Mouse (Mus musculus) brain, adult 2 months (tissue): Measurements from ENCODE around the gene Tfcp2.

ENCODE experiments used
- DNase-seq: peaks from one replicate; pipeline ENCODE4 v3.0.0; 2011; ENCODE audit warnings: low read depth, low spot score

The Tfcp2 gene

GRCm38 (mm10) chr15:100551326-100552307 is at the start of gene Tfcp2:
TSS of gene Tfcp2 (minus strand) at chr15:100552008.
- peak; percentile 99 for DNase-seq

GRCm38 (mm10) chr15:100600696-100601272 is 49.0 kb upstream of the Tfcp2 start:
- no peak for DNase-seq

- peak; percentile 94 for DNase-seq
Observed at GRCm38 (mm10) chr15:100600047-100600695, 48.4 kb upstream of the Tfcp2 start.

DNA sequence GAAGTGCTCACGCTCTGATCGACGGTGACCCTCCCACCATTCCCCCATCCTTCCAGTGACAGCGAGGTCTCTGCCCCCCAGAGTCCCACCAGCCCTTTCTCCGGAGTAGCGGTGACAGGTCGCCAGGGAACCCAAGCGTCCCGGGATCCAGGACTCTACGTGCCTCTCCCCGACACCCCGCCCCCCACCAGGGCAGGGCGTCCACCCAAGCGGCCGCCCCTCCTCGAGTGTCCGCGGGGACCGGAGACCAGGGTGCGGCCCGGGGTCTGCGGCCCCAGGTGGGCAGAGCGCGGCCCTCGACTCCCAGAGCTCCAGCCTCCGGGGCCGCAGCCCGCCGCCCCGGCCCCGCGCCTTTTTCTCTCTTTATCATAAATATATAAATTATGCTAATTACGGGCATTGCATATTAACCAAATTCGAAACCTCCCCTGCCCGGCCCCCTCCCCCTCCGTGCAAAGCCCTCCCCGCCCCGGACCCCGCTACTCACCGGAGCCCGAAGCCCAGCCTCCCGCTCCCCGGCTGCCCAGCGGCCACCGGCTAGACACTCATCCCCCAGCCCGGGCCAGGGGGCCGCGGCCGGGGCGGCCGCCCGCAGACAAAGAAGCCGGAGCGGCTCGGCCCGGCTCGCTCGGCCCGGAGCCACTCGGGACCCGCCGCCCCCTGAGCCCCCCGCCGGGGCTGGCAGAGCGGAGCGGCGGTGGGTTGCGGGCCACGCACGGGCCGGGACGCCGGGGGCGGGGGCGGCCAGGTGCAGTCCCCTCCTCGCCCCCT is 47.7 kb upstream of the Tfcp2 start, which contains the start of gene Pou6f1:
TSS of gene Pou6f1 (minus strand) at position 709 of the 771 bp plus-strand sequence.
- DNase-seq, result peak; percentile 57

- peak; percentile 73 for DNase-seq
Observed at GRCm38 (mm10) chr15:100598883-100599275, 47.1 kb upstream of the Tfcp2 start.

DNA sequence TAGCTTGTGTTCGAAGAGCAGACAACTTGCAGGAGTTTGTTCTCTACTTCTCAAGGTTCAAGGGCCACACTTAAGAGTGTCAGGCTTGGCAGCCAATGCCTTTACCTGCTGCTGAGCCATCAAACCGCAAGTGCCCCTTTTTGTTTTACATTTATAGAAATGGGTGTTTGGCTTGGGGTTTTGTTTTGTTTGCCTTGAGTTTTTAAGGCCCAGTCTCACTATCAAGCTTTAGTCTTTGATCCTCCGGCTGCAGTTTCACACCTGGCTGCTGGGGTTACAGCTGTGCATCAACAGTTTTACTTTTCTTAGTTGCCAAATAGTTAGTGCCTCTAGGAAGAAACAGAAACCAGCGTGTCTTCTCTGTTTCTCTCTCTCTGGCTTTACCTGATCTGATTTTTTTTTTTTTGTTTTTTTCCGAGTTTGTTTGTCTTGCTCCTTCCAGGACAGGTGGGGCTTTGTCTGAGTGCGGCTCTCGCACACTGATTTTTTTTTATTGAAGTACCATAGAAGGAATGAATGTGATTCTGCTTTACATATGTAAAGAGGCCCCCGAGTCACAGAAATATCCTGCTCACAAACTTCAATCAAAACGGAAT is 46.6 kb upstream of the Tfcp2 start:
- no peak for DNase-seq

- DNase-seq, result no peak
Observed at GRCm38 (mm10) chr15:100592817-100593216, 41.0 kb upstream of the Tfcp2 start.

DNA sequence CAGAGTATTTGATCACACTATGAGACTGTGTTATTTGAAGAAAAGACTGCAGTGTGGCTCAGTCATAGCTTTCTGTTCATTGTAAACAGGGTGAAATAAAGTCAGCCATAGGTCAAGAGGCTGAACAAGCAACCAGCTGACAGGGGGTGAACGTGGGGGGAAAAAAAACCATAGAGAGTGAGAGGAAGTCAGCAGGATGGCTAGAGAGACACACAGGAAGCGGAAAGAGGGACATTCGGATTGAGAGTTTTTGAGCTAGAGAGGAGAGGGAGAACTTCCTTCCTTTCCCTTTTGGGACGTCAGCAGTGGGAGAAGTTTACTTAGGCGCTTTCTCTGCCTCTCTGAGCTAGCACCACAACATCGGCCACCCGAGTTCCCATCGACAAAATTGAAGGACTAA is 38.6 kb upstream of the Tfcp2 start:
- no peak for DNase-seq

- no peak for DNase-seq
Observed at GRCm38 (mm10) chr15:100588297-100588696, 36.5 kb upstream of the Tfcp2 start.

GRCm38 (mm10) chr15:100587166-100587565 is 35.4 kb upstream of the Tfcp2 start:
- DNase-seq, result no peak

DNA sequence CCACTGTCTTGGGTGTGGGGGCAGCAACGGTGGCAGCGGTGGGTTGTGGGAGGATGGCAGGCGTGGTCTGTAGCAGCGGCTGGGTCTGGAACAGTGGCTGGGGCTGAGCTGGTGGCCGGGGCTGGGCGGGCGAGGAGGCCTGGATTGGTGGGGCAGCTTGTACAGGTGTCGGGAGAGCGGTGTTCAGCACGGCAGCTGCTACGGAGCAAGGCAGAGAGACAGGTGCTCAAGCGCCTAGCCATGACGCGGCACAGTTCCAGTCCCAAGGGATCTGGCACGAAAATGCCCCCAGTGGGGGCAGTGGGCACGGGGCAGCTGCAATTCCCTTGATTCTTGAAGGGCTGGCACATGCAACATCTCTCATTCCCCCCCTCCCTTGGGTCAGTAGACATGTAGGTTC is 34.1 kb upstream of the Tfcp2 start:
- DNase-seq, result no peak

DNA sequence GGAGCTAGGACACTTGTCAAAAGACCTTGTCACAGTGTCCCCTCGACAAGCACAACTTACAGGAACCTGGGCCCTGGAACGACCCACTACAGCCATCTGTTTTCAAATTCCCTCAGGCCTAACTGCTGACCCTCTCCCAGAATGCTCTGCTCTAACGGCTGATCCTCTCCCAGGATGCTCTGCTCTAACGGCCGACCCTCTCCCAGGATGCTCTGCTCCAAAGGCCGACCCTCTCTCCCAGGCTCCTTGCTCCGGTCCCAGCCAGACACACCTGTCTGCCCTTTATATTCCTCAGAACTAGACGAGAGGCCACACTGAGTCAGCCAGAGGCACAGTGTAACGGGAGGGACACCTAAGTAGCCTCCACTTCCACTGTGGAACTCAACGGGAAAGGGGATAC is 28.3 kb upstream of the Tfcp2 start:
- DNase-seq, result no peak

DNA sequence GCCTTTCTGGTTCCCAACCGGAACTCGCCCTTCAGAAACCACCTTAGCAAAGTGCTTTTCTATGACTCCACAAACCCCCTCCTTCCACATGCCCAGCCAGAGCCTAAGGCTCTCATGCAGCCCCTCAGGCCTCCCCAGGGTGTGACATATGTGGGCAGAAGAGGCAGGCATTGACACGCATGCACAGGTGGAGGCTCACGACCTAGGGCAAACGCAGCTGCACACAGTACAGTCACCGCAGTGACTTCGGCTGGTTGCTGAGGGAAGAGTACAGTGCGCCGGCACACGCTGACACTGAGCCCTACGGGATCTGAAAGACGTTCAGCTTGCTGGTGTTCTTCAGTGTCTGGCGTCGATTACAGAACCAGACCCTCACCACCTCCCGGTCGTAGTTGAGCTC is 26.2 kb upstream of the Tfcp2 start:
- no peak for DNase-seq

DNA sequence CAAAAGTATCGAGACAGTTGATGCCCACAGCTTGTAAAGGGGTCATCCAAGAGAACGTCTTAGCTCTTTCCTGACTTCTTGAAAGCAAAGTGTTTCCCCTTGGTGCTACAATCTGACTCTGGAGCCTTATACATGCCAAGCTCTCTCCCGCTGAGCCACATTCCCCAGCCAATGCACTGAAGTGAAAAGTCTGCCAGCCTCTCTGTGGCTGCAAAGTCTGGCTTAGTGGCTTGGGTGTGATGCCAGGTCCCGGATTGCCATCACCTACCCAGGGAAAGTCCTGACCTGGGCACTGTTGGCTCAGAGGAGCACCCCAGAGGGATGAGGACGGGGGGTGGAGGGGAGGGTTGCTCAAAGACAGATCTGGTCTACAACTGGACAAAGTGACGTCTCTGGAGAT is 25.0 kb upstream of the Tfcp2 start:
- no peak for DNase-seq

DNA sequence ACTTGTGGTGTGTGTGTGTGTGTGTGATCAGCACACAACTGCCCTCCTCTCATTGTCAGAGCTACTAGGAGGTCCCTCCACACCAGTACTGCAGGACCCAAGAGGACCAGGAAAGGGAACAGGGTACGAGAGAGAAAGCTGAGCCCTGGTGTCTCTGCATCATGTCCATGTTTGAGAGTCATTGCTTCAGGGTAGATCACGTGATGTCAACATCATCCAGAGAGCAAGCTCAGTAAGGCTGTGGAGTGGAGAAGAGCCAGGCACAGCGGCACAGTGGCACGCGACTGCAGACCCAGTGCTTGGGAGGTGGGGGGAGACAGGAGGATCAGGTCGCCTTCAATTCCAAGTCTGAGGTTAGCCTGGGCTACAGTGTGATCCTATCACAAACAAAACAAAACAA is 24.6 kb upstream of the Tfcp2 start:
- no peak for DNase-seq

DNA sequence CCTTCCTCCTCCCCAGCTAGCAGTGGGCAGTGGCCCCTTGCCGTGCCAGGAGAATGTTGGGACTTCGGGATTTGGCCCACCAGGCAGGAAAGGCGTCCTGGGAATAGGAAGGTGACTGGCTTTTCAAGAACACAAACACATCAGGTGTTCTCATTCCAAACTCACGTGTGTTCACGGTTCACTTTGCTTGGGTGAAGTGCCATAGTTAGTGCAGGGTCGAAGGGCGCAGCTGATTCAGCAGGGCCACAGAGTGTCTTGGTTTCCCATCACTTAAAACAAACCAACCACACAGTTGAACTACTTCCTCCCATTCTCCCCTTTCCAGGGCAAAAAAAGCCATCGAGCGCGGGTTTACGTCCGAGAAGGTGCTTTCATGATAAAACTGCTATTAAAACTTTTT is 23.6 kb upstream of the Tfcp2 start:
- no peak for DNase-seq

DNA sequence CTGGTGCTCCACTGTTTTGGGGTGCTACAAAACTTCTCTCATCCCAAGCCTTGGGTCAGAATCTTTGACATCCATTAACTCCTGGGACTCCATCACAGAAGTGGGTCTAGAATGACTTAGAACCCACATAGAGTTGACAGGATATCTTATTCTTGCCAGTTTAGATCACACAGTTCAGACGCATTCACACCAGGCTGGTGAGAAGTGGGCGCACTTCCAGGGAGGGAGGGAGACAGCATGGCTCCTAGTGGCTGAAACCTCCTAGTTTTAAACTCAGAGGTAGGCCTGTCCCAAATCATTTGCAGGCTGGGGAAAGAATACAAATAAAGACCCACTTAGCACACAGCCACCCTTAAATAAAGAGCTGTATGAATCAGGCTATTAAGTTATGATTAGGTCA is 22.6 kb upstream of the Tfcp2 start:
- DNase-seq, result no peak

DNA sequence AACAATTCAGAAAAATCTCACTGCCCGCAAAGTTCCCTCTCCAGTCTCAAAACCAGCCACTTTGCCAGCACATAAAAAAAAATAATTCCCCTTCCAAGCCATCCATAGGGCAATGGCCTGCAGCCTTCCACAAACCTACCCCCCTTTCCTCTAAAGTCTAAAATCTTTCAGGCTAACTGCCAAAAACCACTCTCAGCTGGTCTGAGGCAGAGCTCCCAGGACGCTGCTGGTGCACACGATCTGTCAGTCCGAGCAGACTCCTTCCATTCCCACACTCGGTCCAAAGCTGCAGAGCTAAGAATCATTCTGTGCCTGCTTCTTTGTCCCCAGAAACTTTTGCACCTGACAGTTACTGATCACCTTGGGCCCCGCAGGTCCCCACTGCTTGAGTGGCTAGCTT is 22.1 kb upstream of the Tfcp2 start:
- peak; percentile 24 for DNase-seq

GRCm38 (mm10) chr15:100569239-100569638 is 17.4 kb upstream of the Tfcp2 start:
- no peak for DNase-seq

DNA sequence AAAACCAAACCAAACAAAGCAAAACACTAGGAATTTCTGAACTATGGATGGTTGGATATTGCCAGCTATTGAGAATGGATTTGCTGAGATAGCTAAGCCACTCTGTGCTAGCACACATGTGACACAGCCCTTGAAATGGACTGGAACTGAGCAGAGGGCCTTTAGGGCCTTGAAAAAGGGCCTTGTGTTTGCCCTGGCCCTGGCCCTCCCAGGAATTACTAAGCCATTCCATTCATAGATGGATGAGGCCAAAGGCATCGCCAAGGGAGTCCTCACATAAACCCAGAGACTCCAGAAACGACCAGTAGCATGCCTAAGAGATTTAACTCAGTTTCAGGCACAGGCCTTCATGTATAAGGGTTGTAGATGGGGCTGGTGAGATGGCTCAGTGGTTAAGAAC is 14.7 kb upstream of the Tfcp2 start:
- no peak for DNase-seq

DNA sequence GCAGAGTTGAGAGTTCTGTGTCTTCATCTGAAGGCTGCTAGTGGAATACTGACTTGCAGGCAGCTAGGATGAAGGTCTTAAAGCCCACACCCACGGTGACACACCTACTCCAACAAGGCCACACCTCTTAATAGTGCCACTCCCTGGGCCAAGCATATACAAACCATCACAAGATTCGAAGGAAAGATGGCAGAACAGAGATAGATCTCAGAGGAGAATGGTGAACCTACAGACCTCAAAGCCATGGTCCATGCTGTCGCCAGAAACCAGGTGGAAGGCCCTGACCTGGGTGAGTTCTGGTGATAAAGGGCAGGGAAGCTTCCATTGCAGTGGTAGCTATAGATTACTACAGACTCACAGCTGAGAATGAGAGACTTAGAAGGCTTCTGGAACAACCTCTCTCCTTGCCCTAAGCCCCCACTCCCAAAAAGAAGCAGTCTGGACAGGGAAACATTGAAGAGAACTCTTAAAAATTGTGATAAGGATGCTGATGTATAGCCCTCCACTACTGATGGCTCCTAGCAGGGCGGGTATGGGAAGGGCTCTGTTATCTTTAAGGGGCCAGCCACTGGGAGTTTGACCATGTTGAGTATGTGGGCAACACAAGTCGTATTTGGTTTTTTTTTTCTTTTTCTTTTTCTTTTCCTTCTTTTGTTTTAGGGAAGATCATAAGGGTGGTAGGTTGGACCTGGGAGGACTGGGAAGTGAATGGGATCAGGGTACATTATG is 6.1 kb upstream of the Tfcp2 start:
- DNase-seq, result no peak
